Mouse (Mus musculus) gastrocnemius, postnatal 14 days (tissue): ENCODE results near the gene Macrod1. TPM values are rescaled to one million over a fixed set of nuclear protein-coding genes. Genes with fewer than 3 reads are reported as not detected.
"Not testable (repeated sequence)": the region's sequence is repeated elsewhere in the genome, so short reads cannot be mapped to it uniquely, and the experiment has no call there.

Experiments
- DNase-seq: peaks from one replicate; pipeline ENCODE4 v3.0.0; 2021; ENCODE audit warnings: mixed read lengths
- intact Hi-C: fragments of 180-260 bp; cut with DNase I; formaldehyde crosslinking; loops from one replicate; pipeline ENCODE4 v1.15.1; 2025; ENCODE audit warnings: low total_unique reads
- total RNA-seq, 2 experiments: library from RNA; stranded (reverse); gene quantifications; 2 replicates each; pipeline ENCODE4 v1.2.3; 2021

Macrod1 gene
- total RNA-seq, 2 experiments from 2014 or later: 187 to 192 TPM

DNA sequence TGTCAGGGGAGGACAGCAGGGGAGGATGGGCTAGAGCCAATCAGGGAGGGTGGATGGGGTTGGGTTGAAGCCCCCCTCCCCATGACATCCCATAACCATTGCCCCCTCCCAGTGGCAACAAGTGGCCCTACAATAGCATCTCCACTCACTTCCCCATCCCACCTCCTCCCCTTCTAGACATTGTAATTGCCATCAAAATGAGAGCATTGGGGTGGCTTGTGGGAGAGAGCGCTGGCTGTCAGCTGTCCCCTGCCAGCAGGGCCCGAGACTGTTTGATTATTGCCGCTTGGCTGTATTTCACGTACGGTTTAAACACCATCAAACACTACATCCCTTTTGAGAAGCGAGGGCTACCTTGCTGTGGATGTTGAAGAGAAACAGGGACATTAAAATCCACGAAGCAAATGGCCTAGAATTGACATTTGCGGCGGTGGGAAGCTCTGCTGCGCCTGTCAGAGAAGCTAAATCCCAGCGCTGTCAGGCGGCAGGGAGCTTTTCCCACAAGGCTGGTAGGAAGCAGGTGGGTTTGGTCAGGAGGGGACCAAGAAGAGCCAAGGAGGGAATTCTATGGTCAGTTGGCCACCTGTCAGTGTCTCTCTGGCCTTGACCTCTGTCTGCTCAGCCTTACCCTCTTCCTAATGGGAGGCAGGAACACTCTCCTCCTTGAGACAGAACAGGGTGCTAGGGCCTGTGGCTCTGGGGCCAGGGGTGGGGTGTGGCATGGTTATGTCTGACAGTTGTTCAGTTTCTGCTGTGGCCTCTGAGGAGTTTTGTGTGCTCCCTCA, 17.6 kb downstream of the Macrod1 start:
- intact Hi-C loops: loop anchor here (5.0 kb wide), 1 partner anchor 33 kb away; the partner anchor contains the start of gene Flrt1
- DNase-seq: no peak

DNA sequence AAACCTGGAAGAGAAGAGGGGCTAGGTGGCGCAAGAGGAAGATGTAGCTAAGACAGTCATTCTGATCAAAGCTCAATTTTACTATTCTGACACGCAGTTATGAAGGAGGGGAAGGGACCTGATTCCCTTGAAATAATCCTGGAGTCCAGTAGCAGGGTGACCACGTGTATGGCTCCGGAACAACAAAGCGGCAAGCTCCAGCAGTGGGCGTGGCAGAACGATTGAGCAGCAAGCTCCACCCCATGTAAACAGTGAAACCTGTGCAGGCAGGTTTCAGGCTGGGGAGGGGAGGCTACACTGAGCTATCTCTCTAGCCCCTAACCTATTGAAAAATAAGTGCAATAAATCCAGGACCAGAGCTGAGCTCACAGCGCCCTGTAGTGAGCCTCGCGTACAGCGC, 18.7 kb downstream of the Macrod1 start:
- intact Hi-C loops, DNase-seq: not testable (repeated sequence)

DNA sequence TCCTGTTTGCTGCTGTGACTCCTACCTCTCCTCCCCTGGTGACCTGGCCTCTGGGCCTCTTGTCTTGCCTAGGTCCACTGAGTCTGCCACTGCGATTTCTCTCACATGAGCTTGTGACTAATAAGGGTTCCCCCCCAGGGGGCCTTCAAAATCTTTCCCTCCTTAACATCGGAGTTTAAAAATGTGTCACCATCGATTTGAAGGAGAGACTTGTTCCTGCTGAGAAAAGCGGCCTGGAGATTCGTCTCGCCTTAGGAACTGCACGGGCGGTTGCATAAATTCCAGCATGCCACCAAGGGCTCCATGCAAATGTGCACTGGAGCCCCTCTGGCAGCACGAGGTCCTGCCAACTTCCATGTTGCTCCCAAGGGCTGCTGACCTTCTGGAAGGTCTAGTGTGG, 21.1 kb downstream of the Macrod1 start:
- no peak for DNase-seq
- intact Hi-C loops: no loop called here

DNA sequence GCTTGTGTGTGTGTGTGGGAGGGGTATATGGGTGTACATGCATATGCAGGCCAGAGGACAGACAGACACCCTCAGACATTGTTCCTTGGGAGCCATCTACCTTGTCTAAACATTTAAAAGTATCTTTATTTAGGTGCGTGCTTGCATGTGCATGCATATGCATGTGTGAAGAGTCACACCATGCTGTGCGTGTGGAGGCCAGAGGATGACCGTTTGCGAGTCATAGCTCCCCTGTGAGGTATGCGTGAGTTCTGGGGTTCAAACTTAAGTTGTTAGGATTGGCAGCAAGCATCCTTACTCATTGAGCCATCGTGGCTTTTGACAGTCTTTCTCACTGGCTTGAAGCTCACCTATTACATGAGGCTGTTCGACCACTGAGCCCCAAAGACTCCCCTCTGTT, 21.7 kb downstream of the Macrod1 start:
- intact Hi-C loops: no loop called here
- DNase-seq: no peak

DNA sequence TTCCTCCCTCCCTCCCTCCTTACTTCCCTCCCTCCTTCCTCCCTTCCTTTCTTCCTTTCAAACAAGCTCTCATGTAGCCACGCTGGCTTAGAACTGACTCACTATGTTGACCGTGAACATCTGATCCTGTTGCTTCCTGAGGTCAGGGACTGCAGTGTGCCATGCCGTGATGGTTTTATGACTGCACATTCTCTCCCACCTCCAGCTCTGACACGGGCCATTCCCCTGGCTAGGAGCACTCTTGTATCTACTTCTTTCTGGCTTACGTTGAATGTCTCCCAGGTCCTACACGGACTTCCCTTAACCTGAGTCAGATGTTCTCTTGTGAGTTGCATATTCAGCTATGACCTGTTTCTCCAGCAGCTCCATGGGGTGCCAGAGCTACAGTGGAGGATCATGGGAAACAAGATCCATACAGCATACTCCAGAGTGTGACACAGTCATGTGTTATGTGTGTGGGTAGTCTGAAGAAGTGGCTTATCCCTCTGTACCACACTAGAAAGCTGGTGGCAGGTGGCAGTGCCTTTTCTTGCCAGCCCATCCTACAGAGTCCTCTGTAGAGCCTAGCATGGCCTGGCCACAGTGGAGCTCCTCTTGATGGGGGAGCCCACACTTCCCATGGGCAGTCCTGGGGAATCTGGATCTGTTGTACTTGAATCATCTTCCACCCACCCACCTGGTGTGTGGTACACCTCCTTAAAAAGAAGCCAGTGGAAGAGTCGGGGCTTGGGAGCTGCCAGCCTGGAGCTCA, 25.1 kb downstream of the Macrod1 start:
- intact Hi-C loops: no loop called here

DNA sequence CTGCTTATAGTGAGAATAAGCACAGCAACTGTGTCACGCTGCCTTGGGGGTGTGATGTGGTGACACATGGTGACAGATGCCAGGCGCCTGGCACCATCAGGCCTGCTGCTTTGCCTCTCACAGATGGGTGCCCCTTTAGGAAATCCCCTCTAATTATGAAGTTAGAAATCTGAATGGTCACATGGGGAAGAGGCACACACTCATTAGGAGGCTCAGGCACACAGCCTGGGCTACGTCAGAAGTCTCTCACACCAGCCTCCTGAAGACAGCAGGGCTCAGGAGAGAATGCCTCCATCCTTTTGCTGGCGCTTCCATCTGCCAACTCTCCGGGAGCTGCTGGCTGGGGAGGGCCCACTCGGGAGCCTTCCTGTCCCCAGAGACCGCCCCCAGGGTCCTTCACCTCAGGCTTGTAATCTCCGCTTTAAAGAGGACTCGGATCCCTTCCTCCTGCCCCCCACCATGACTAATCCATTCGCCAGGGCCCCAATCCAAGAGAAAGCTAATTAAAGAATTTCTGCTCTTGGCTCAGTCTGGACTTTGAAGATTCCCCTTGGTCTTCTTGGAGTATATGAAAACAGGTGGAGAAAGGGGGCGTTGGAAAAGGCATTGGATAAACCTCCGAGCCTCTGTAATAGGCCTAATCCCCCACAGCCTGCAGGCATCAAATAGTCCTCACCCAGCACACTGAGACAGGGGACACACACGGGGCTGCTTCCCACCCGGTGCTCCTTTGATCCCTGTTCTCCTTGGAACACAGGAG, 26.6 kb downstream of the Macrod1 start:
- DNase-seq: no peak
- intact Hi-C loops: no loop called here

More for the DNA sequence above, 25.1 kb downstream of the Macrod1 start:
- no peak for DNase-seq

DNA sequence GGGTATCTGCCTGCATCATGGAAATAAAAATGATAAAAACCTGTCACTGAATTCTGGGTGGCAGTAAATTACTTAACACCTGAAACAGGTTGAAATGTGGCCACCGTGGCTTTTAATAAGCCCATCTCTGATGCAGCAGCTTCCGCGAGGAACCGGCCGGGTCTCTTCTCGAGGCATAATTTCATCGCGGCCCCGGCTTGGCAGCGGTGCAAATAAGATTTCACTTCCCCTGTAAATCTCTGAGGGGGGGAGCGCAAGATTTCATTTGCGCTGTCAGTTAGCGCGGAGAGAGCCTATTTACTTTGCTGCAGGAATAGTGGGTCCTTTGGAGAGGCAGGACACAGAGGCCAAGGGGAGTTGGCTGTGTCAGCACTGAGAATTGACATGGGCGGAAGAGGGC, 28.1 kb downstream of the Macrod1 start:
- DNase-seq: no peak
- intact Hi-C loops: no loop called here

DNA sequence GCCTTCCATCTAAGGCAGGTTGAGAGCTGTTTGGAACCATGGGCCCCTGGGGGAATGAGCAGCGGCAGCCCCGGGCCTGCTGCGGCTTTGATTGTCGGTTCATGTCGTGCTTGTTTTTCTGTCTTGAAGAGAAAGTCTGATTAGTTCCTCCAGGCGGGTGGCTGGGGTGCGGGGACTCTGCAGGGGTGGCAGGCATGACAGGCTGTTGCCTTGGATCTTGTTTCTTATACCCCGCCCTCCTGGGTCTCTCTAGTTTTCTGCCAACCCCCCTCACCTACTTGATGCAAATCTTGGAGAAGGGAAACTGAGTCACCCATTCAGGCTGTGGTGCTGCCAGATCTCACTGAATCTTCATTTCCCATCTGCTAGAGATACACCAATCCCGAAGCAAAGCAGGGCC, 31.9 kb downstream of the Macrod1 start:
- DNase-seq: no peak
- intact Hi-C loops: no loop called here

DNA sequence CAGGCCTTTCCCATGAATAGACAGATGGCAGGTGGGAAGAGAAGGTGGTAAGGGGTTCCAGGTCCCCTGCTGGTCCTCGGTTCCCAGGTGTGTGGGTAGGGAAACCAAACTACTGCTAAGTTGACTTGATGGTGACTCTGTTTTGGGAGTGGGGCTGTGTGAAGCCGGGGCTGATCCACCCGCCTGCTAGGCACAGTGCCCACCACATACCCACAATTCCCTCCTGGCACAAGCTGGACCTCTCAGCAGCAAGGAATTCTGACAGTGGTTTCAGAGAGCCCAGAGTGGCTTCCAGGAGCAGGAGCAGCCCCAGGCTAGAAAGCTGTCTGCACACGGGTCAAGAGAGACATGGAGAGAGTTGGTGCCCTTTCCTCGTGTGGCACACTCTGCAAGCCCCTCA, 32.4 kb downstream of the Macrod1 start:
- intact Hi-C loops: no loop called here
- no peak for DNase-seq

DNA sequence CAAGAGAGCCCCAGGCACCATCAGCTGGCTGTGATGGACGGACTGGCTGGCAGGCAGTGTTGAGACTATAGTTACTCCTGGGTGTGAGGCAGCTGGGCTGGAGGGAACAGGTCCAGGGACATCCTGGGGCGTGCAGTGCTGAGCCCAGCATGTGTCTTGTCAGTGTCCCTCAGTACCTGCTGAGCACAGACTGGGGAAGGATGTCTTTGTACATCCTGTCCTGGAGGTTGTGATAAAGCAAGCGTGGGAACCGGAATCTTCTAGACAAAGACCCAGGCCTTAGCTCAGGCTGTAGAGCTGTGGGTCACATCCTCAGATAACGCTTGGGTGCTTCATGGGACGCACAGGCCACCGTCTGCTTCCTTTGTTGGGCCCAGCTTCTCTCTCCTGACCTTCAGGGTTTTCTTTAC, 33.2 kb downstream of the Macrod1 start:
- intact Hi-C loops: no loop called here
- DNase-seq: no peak

DNA sequence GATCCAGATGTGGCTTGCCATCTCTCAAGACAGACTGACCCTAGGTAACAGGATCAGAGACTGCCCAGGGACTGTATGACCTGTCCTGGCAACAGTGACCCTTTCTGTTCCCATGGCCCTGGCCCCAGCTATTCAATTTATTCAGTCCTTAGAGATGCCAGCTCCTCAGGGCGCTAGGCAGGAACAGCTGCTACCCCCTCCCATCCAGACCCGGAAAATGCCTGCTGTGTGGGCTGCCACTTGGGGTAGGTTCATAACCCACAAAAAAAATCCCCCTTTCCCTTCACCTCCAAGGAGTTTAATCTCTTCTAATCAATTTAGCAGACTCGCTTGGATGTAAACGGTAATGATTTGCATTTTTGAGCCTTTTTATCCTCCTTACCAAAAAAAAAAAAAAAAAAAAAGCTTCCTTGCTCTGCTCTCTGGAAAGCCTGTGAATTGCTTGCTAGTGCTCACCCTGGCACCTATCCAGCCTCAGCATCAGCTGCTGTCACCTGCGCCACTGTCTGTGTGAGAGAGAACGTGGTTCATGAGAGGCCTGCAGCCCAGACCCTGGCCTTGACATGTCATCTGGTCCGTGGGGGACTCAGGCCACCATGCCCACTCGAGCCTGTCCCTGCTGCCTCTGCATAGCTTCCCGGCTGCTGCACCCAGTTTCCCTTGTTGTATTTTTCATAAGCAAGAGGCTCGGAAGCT, 33.9 kb downstream of the Macrod1 start:
- intact Hi-C loops: no loop called here
- no peak for DNase-seq

DNA sequence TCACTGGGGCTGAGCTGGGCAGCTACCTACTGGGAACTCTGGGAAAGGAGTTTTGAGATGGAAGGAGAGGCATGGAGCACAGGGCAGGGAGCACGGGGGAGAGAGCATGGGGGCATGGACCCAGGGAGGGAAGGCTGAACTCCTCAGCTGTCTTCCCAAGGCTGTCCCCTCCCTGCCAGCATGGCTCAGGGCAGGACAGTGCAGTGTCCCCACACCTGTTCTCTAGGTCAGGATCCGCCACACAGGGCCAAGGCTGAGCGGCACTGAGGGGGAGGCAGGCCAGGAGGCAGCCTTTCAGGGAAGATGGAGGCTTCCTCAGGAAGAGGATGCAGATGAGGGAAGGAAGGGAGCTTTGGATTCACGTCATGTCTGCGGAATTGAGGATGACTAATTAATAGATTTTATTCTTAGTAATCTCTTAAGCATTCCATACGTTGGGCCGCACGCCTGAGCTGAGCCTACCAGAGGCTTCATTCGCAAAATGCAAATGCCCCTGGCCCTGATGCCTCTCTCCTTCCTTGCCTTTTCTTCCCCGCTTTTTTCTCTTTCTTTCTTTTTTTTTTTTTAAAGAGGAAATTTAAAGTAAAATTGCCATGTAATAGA, 34.9 kb downstream of the Macrod1 start:
- intact Hi-C loops: no loop called here
- DNase-seq: no peak

DNA sequence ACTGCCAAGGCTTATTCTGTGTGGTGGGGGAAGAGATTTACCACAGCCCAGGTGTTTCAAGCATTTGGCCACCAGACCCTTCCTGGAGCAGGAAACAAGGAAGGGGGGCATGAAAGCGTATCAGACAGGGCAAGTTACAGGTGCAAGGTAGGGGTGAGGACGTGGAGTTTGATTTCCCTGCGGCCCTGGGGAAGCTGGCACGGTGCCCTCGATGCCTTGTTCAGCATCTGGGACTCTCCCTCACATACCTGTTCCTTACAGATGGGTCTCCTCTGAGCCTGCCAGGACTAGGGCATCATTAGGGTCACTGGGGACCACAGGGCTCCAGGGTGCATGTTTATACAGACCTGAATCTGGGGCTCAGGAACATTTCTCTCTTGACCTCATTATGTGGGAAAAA, 36.1 kb downstream of the Macrod1 start:
- intact Hi-C loops: no loop called here
- DNase-seq: no peak

DNA sequence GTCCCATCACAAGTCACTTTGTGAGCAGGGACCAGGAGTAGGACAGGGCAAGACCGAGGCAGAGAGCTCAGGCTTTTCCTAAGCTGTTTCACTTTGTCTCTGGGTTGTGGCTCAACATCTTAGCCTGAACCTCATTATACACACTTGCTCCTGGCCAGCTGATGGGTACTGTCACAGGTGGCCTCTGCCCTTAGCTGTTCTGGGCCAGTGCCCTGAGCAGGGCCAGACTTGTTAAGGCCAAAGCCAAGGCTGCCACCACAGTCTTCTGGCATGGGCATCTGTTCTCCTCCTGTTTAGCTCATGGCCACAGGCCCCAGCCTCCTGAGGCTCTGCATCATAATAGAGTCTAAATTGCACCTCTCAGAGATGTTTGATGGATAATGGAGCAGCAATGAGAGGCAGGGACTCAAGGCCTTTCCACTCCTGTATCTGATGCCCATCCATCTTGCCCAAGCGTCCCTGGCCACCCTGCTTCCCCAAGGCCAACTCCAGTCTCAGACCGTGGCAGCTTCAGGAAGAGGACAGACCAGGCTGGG, 43.1 kb downstream of the Macrod1 start:
- DNase-seq: no peak
- intact Hi-C loops: no loop called here

DNA sequence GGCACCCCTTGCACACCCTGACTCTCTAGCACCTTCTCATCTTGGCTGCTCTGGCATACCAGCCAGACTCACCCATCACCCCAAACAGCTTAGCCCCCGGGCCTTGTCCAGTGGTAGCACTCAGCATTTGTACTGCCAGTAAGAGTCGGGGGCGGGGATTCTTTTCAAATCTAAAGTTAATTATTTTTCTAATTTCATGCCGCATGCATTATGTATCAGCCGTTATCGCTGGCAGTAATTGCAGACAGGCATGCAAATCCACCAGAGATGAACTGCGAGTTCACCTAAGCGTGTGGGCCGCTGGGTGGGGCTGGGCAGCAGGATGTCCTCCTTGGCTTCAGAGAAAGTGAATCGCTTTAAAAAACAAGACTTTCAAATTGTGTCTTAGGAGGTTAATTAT, 45.4 kb downstream of the Macrod1 start:
- DNase-seq: no peak
- intact Hi-C loops: no loop called here

DNA sequence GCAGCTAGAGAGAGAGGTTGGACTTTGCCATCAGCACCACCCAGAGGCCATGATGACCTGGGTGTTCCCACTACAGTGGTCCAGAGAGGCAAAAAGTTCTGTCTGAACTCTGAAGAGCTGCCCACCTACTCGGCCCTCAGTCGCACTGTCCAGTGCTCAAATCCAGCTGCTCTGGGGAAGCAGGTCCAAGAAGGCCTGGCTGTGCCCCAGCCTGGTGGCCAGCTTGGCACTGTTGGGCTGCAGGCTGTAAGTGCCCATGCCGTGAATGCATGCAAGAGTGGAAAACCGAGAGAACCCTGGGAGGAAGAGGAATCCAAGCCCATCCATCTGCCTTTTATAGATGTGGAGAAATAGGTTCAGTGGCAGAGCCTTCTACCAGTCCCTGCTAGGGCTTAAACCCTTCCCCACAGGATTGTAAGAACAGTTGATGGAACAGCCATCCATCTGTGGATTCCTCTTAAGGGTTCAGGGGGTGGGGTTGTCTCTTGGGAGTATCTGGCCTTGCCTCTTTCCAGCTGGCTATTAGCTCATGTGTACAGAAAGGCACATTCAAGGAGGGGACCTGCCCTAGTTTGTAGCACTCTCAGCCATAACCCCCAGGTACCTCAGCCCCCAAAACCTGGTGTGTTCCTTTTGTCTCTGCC, 46.9 kb downstream of the Macrod1 start:
- DNase-seq: peak; percentile 53
- intact Hi-C loops: no loop called here

DNA sequence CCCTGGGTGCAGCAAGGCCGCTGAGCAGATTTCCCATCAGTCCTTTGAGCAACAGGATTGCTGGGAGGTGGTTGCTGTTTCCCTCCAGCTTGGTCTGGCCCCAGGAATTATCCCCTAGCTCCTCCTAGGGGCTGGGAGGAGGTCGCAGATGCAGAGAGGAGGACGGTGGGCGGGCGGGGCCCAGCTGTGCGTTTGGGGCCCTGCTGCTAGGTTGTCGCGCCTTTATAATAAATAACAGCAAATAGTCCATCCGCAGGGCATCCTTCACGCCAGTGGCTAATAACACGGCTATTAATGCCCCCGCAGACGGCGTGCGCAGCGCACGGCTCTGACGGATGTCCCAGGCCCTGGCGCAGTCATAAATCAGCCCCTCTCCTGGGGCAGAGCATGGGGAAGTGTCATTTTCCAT, 47.4 kb downstream of the Macrod1 start:
- intact Hi-C loops: no loop called here
- peak; percentile 66 for DNase-seq

DNA sequence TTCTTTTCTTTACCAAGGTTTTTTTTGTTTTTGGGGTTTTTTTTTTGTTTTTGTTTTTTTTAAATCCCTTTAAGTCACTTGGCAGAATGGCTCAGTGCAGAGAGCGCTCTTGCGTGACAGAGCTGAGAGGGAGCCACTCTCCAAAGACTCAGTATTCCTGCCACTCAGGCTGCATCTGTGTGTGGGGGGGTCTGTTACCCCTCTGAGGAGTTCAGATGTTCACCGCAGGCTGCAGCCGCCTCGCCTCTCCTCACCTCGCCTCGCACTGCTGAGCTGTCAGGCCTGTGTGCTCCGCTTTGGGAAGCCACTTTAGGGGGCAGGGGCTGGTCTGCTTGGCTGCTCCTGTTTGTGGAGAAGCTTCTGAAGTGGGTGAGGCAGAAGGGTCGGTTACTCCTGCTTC, 48.9 kb downstream of the Macrod1 start, which contains the start of gene Flrt1:
Gene Flrt1 (minus strand): TSS at position 186 of the 400 bp plus-strand sequence.
- DNase-seq: no peak
- intact Hi-C loops: loop anchor here (5.0 kb wide), 1 partner anchor 33 kb away; no protein-coding TSS in a partner anchor
